Mouse (Mus musculus): Measurements from ENCODE around the gene C130050O18Rik.

GRCm38 (mm10) chr5:139415001-139415400 is 9.9 kb downstream of the C130050O18Rik start:
- TF ChIP-seq CTCF (IDR thresholded peaks at IDR 0.05; ENCODE audit: low read depth) (no peak), EP300 (IDR thresholded peaks at IDR 0.05; ENCODE audit: low read depth) (no peak)

Data from heart, postnatal 0 days (tissue).